Mouse (Mus musculus): ENCODE results near the gene Senp5. TPM values are rescaled to one million over a fixed set of nuclear protein-coding genes. Genes with fewer than 3 reads are reported as not detected.

Senp5 gene
- polyA plus RNA-seq, 1 experiment from 2014 or later: 10.4 TPM

DNA sequence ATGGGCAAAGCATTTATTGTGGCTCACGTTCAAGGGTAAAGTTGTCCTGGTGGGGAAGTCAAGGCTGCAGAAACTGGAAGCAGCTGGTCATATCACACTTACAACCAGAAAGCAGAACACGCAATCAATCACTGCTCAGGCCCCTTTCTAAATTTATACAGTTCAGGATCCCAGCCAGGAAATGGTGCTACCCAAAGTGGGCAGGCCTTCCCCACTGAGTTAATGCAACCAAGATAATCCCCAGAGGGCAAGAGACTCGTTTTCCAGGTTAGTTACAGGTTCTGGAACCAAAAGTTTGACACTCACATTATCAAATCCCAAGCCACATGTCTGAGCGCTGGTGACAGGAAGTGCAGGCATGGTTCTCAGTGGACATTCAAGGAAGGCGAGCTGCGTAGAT is 64.2 kb downstream of the Senp5 start:
- Histone ChIP-seq H3K4me2 (no peak overlapping the region), H3K9ac (no peak overlapping the region), H3K36me3 (no peaks in the 10 kb centered on the region), H3K4me1 (peaks cover 22% of the 10 kb centered on the region), H3K27me3 (replicated peaks) (peaks cover 28% of the 10 kb centered on the region), H3K9me3 (no peaks in the 10 kb centered on the region), H3K27ac (replicated peaks) (no peak overlapping the region), H3K4me3 (no peak overlapping the region)
- WGBS: 66% methylated on average over 6 of the region's 6 CpGs
- ATAC-seq (ENCODE audit: extremely low read depth, insufficient number of reproducible peaks, low FRiP score, low TSS enrichment): no peak

DNA sequence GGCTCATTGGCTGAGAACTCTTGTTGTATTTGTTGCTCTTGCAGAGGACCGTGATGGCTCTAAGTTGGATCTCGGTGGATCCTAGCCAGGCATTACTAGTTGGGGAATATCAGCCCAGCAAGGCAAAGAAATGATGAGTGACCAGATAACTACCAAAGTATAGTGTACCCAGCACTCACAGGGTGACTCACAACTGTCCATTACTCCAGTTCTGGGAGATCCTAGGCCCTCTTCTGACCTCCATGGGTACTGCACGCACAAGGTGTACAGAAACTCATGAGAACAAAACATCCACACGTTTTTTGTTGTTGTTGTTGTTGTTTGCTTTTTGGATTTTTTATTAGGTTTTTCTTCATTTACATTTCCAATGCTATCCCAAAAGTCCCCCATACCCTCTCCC is 66.5 kb downstream of the Senp5 start:
- ATAC-seq (ENCODE audit: extremely low read depth, insufficient number of reproducible peaks, low FRiP score, low TSS enrichment): no peak
- WGBS: 76% methylated on average over 4 of the region's 4 CpGs
- Histone ChIP-seq H3K9me3 (no peaks in the 10 kb centered on the region), H3K9ac (no peak overlapping the region), H3K4me3 (no peak overlapping the region), H3K4me2 (no peak overlapping the region), H3K27me3 (replicated peaks) (peaks cover 43% of the 10 kb centered on the region), H3K4me1 (peaks cover 31% of the 10 kb centered on the region), H3K27ac (replicated peaks) (no peak overlapping the region), H3K36me3 (no peaks in the 10 kb centered on the region)

GRCm38 (mm10) chr16:31935091-31935979 is 67.8 kb downstream of the Senp5 start:
- no peak for ATAC-seq (ENCODE audit: extremely low read depth, insufficient number of reproducible peaks, low FRiP score, low TSS enrichment)
- H3K4me3 ChIP-seq: peak overlapping the region; percentile 57
- H3K4me1 ChIP-seq: peaks cover 31% of the 10 kb centered on the region
- no peaks in the 10 kb centered on the region for H3K36me3 ChIP-seq
- peaks cover 53% of the 10 kb centered on the region for H3K27me3 ChIP-seq (replicated peaks)
- no peak overlapping the region for H3K27ac ChIP-seq (replicated peaks)
- no peaks in the 10 kb centered on the region for H3K9me3 ChIP-seq
- H3K4me2 ChIP-seq: peak overlapping the region; percentile 78
- WGBS: 4% methylated on average over 36 of the region's 36 CpGs
- H3K9ac ChIP-seq: peak overlapping the region; percentile 73

DNA sequence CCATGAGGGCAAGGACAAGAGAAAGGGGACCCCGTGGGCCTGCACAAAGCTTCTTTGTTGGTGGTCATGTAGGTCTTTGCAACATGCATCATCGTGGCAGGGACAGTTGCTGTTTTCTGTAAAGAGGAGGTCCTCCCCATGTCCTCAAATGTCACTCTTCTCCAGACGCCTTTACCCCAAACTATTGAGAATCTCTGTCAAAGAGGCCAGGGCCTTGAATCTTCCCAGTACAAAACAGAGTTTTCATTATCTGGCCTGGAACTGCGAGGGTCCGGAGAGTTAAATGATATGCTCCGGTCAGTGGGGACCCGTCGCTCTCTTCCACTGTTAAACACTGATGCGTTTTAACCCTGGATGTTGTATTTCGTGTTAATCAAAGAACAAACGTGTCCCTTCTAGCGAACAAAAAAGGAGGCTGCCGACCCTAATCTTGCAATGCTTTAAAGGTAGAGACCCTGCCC is 68.5 kb downstream of the Senp5 start:
- Histone ChIP-seq H3K36me3 (no peaks in the 10 kb centered on the region), H3K27me3 (replicated peaks) (peaks cover 60% of the 10 kb centered on the region), H3K4me2 (peak overlapping the region; percentile 78), H3K4me3 (peak overlapping the region; percentile 57), H3K27ac (replicated peaks) (no peak overlapping the region), H3K9ac (peak overlapping the region; percentile 73), H3K4me1 (peaks cover 31% of the 10 kb centered on the region), H3K9me3 (no peaks in the 10 kb centered on the region)
- no peak for ATAC-seq (ENCODE audit: extremely low read depth, insufficient number of reproducible peaks, low FRiP score, low TSS enrichment)
- 21% methylated on average over 13 of the region's 13 CpGs for WGBS

- 9% methylated on average over 42 of the region's 42 CpGs for WGBS
- H3K9me3 ChIP-seq: no peaks in the 10 kb centered on the region
- H3K4me1 ChIP-seq: peaks cover 31% of the 10 kb centered on the region
- peak within 1 kb of the TSS; percentile 74 for H3K9ac ChIP-seq
- peak within 1 kb of the TSS; percentile 57 for H3K4me3 ChIP-seq
- peaks cover 60% of the 10 kb centered on the region for H3K27me3 ChIP-seq (replicated peaks)
- H3K4me2 ChIP-seq: peak within 1 kb of the TSS; percentile 78
- 0 out of 2 replicates have a peak within 1 kb of the TSS, but pooled peaks have one; percentile 8 for H3K27ac ChIP-seq (replicated peaks)
- no peak for ATAC-seq (ENCODE audit: extremely low read depth, insufficient number of reproducible peaks, low FRiP score, low TSS enrichment)
- no peaks in the 10 kb centered on the region for H3K36me3 ChIP-seq
These were observed 69.1 kb downstream of the Senp5 start, which contains the start of gene Pigz for GRCm38 (mm10) chr16:31933751-31934549. Gene Pigz (plus strand): TSS chr16:31933851.

- Histone ChIP-seq H3K4me3 (peak overlapping the region; percentile 57), H3K27me3 (replicated peaks) (peaks cover 60% of the 10 kb centered on the region), H3K4me1 (peaks cover 31% of the 10 kb centered on the region), H3K9me3 (no peaks in the 10 kb centered on the region), H3K36me3 (no peaks in the 10 kb centered on the region), H3K9ac (peak overlapping the region; percentile 74), H3K27ac (replicated peaks) (0 out of 2 replicates have a peak overlapping the region, but pooled peaks have one; percentile 8), H3K4me2 (peak overlapping the region; percentile 78)
- 1% methylated on average over 50 of the region's 50 CpGs for WGBS
- peak; percentile 69 for ATAC-seq (ENCODE audit: extremely low read depth, insufficient number of reproducible peaks, low FRiP score, low TSS enrichment)
These were observed 70.0 kb downstream of the Senp5 start for GRCm38 (mm10) chr16:31932840-31933697.

- H3K27me3 ChIP-seq (replicated peaks): peaks cover 60% of the 10 kb centered on the region
- peak overlapping the region; percentile 74; the same call in 1 of the 2 replicates for H3K9ac ChIP-seq
- ATAC-seq (ENCODE audit: extremely low read depth, insufficient number of reproducible peaks, low FRiP score, low TSS enrichment): no peak
- WGBS: 49% methylated on average over 5 of the region's 5 CpGs
- no peaks in the 10 kb centered on the region for H3K9me3 ChIP-seq
- H3K27ac ChIP-seq (replicated peaks): no peak overlapping the region
- H3K4me1 ChIP-seq: peaks cover 31% of the 10 kb centered on the region
- peak overlapping the region; percentile 78; the same call in 1 of the 2 replicates for H3K4me2 ChIP-seq
- no peaks in the 10 kb centered on the region for H3K36me3 ChIP-seq
- H3K4me3 ChIP-seq: no peak overlapping the region
These were observed 70.8 kb downstream of the Senp5 start for GRCm38 (mm10) chr16:31932255-31932654.

DNA sequence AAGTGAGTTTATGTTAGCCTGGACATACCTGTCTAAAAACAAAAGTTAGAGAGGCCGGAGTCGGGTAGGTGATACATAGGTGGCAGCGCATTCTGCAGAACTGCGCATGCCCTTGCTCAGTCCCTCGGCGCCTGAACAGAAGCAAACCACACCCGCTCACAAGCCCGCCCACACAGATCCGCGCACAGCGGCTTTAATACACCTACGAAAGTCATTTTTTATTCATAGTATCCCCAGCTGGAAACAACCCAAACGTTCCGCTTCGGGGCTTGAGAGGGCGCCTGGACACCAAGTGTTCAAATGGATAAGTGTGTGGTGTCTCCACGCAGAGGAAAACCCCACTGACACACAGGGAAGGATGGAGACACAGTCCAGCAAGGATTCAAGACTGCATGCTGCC is 71.8 kb downstream of the Senp5 start:
- Histone ChIP-seq H3K9ac (no peak overlapping the region), H3K36me3 (no peaks in the 10 kb centered on the region), H3K27ac (replicated peaks) (no peak overlapping the region), H3K27me3 (replicated peaks) (peaks cover 57% of the 10 kb centered on the region), H3K4me3 (no peak overlapping the region), H3K4me2 (peak overlapping the region; percentile 45), H3K9me3 (no peaks in the 10 kb centered on the region), H3K4me1 (peaks cover 31% of the 10 kb centered on the region)
- WGBS: 51% methylated on average over 17 of the region's 17 CpGs
- no peak for ATAC-seq (ENCODE audit: extremely low read depth, insufficient number of reproducible peaks, low FRiP score, low TSS enrichment)

DNA sequence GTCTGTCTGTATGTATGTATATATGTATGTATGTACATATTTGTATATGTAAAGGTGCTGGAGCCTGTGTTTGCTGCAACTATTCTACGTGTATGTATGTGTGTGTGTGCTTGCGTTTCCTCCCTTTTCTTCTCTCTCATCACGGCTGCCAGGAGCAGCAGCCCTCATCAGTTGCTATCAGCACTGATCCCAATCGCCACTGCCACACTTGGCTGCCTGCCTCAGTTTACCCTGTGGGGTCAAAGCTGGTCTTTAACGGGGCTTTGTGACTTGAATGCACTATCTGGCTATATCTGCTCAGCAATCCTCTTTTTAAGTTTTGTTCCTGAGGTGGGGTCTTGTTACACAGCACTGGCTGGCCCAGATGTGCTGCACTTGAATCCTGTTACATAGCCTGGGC is 75.7 kb downstream of the Senp5 start:
- Histone ChIP-seq H3K4me2 (no peak overlapping the region), H3K4me3 (no peak overlapping the region), H3K36me3 (no peaks in the 10 kb centered on the region), H3K27ac (replicated peaks) (no peak overlapping the region), H3K9ac (no peak overlapping the region), H3K27me3 (replicated peaks) (peaks cover 22% of the 10 kb centered on the region), H3K9me3 (no peaks in the 10 kb centered on the region), H3K4me1 (peaks cover 9% of the 10 kb centered on the region)
- WGBS: 74% methylated on average over 5 of the region's 5 CpGs
- ATAC-seq (ENCODE audit: extremely low read depth, insufficient number of reproducible peaks, low FRiP score, low TSS enrichment): no peak

DNA sequence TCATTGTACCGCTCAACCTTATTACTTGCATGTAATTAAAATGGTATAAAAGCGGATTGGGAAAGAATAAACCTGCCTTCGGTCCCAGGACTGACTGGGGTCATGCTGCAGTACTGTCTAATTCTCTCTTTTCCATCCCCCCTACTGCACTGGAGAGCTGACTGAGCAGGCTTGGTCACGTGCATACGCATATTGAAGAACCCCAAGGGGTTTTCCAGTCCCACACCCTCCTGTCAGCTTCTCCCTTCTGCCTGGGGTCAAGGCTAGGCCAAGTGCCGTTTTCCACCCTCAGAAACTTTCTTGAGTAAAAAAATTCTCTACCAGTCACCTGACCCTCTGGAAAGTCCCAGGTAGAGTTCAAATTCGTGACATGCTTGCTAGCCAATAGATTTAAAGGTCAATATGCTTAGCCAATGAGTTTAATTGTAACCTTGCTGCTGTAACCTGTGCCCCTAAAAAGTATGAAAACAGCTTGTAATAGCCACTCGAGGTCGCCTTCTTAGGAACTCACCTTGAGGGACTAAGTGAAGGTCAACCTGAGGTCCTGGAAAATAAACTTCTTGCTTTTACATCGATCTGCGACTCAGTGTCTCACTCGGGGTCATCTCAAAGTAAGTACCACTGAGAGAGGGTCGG is 76.4 kb downstream of the Senp5 start:
- no peak overlapping the region for H3K4me3 ChIP-seq
- H3K27ac ChIP-seq (replicated peaks): no peak overlapping the region
- WGBS: 81% methylated on average over 13 of the region's 13 CpGs
- H3K27me3 ChIP-seq (replicated peaks): peaks cover 18% of the 10 kb centered on the region
- H3K9ac ChIP-seq: no peak overlapping the region
- no peaks in the 10 kb centered on the region for H3K9me3 ChIP-seq
- no peaks in the 10 kb centered on the region for H3K36me3 ChIP-seq
- no peak overlapping the region for H3K4me2 ChIP-seq
- H3K4me1 ChIP-seq: peaks cover 8% of the 10 kb centered on the region
- ATAC-seq (ENCODE audit: extremely low read depth, insufficient number of reproducible peaks, low FRiP score, low TSS enrichment): no peak

Measured in heart, embryonic 13.5 days (tissue).